In the genomic region with DNA sequence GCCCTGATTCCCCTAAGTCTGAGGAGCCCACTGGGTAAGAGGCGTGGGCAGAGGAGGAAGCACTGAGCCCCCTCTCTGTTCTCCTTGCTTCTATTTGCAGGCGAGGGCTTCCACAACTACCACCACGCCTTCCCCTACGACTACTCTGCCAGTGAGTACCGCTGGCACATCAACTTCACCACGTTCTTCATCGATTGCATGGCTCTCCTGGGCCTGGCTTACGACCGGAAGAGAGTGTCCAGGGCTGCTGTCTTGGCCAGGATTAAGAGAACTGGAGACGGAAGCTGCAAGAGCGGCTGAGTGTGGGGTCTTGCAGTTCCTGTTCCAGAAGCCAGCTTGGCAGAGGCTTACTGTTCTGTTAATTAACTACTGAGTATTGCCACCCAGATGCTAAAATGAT, we compare ENCODE assay signal across 17 mouse cellular contexts. TPM values are rescaled to one million over a fixed set of nuclear protein-coding genes. Genes with fewer than 3 reads are reported as not detected.
DNase-seq lines count a peak whose midpoint lies in the region; ATAC-seq and TF ChIP-seq lines count a peak whose summit lies in the region.
"Had no signal": no experiment of that assay in that cellular context is flagged by ENCODE, and none has a peak within 500 bp of the region (broad histone marks: within the 10 kb centered on the region; RNA-seq: fewer than 3 reads in every experiment).

No protein-coding gene starts in this region.

- ATAC-seq in forebrain, embryonic 11.5 days (replicated peaks; ENCODE audit: low FRiP score) = no peak
- ATAC-seq in forebrain, embryonic 13.5 days = no peak
- ATAC-seq in stomach, postnatal 0 days (ENCODE audit: low FRiP score, low TSS enrichment) = no peak
- ATAC-seq: hindbrain, embryonic 16.5 days; midbrain, embryonic 15.5 days had no signal

- TF ChIP-seq CTCF in stomach, postnatal 0 days (IDR thresholded peaks at IDR 0.05; ENCODE audit: low read depth) = no peak

- no peaks in the 10 kb centered on the region for H3K9me3 ChIP-seq in forebrain, embryonic 11.5 days (ENCODE audit: control insufficient read depth, low read length)
- no peaks in the 10 kb centered on the region for H3K9me3 ChIP-seq in forebrain, embryonic 13.5 days (replicated peaks)
- H3K9me3 ChIP-seq in stomach, postnatal 0 days (ENCODE audit: control insufficient read depth, low read length) = no peaks in the 10 kb centered on the region
- H3K9me3 ChIP-seq: forebrain, embryonic 12.5 days; heart, embryonic 15.5 days; midbrain, embryonic 15.5 days had no signal

- DNase-seq in forebrain, embryonic 11.5 days (ENCODE audit: low spot score) = peak; percentile 41
- DNase-seq in left cerebral cortex, postnatal 10 days (ENCODE audit: extremely low spot score in 1 of 2, low spot score in 2 of 2) = peak; percentile 28 to 45
- no peak for DNase-seq in left cerebral cortex, adult 11 months (ENCODE audit: low spot score)
- DNase-seq in testis, postnatal 10 days (ENCODE audit: low spot score) = peak; percentile 39
- DNase-seq in testis, postnatal 14 days (ENCODE audit: low spot score) = no peak
- DNase-seq in stomach, postnatal 0 days (ENCODE audit: low spot score) = peak; percentile 12
- no peak for DNase-seq in kidney, adult 11 months
- DNase-seq: cerebellum, adult 11 months; embryo, embryonic 11 days; gastrocnemius, postnatal 25 days; kidney, postnatal 25 days; thymus, postnatal 25 days had no signal

- H3K4me2 ChIP-seq in forebrain, embryonic 11.5 days (ENCODE audit: low read depth, low read length, severe bottlenecking) = no peak overlapping the region
- no peak overlapping the region for H3K4me2 ChIP-seq in forebrain, embryonic 13.5 days
- H3K4me2 ChIP-seq in stomach, postnatal 0 days (replicated peaks; ENCODE audit: low read depth) = no peak overlapping the region
- H3K4me2 ChIP-seq: forebrain, embryonic 12.5 days; heart, embryonic 15.5 days; midbrain, embryonic 15.5 days had no signal

- no peak overlapping the region for H3K27ac ChIP-seq in forebrain, embryonic 11.5 days (ENCODE audit: low read depth, low read length)
- H3K27ac ChIP-seq in forebrain, embryonic 13.5 days = no peak overlapping the region
- H3K27ac ChIP-seq in stomach, postnatal 0 days (replicated peaks) = no peak overlapping the region
- H3K27ac ChIP-seq: forebrain, embryonic 12.5 days; heart, embryonic 15.5 days; midbrain, embryonic 15.5 days had no signal

- H3K4me1 ChIP-seq in forebrain, embryonic 11.5 days (replicated peaks; ENCODE audit: control insufficient read depth, insufficient read depth, low read length) = peaks cover 19% of the 10 kb centered on the region
- H3K4me1 ChIP-seq in forebrain, embryonic 13.5 days = peaks cover 69% of the 10 kb centered on the region
- peaks cover 8% of the 10 kb centered on the region; the same call in 1 of the 2 replicates for H3K4me1 ChIP-seq in stomach, postnatal 0 days (replicated peaks; ENCODE audit: control insufficient read depth, insufficient read depth)

- TF ChIP-seq EP300 in stomach, postnatal 0 days (optimal IDR thresholded peaks at IDR 0.05) = no peak

- intact Hi-C loops in left cerebral cortex, postnatal 10 days (cut with DNase I) = loop anchor here (5.0 kb wide), 1 partner anchor 59 kb away; no protein-coding TSS in a partner anchor

- H3K9ac ChIP-seq in forebrain, embryonic 11.5 days (ENCODE audit: low read length) = no peak overlapping the region
- no peak overlapping the region for H3K9ac ChIP-seq in forebrain, embryonic 13.5 days
- no peak overlapping the region for H3K9ac ChIP-seq in stomach, postnatal 0 days (ENCODE audit: low read length)
- H3K9ac ChIP-seq: forebrain, embryonic 12.5 days; heart, embryonic 15.5 days; midbrain, embryonic 15.5 days had no signal

- peaks cover 53% of the 10 kb centered on the region for H3K36me3 ChIP-seq in forebrain, embryonic 11.5 days (ENCODE audit: control insufficient read depth, insufficient read depth, low read length)
- peaks cover 99% of the 10 kb centered on the region for H3K36me3 ChIP-seq in forebrain, embryonic 13.5 days (ENCODE audit: poor library complexity, severe bottlenecking)
- peaks cover 44% of the 10 kb centered on the region for H3K36me3 ChIP-seq in stomach, postnatal 0 days (ENCODE audit: control insufficient read depth, insufficient read depth, low read length)

- no peak overlapping the region for H3K4me3 ChIP-seq in forebrain, embryonic 11.5 days (ENCODE audit: low read depth, low read length)
- H3K4me3 ChIP-seq in forebrain, embryonic 13.5 days = no peak overlapping the region
- no peak overlapping the region for H3K4me3 ChIP-seq in stomach, postnatal 0 days (ENCODE audit: low read depth, low read length)
- H3K4me3 ChIP-seq: forebrain, embryonic 12.5 days; heart, embryonic 15.5 days; midbrain, embryonic 15.5 days had no signal

- WGBS in forebrain, embryonic 11.5 days = 91% methylated on average over 11 of the region's 11 CpGs
- 88% methylated on average over 11 of the region's 11 CpGs for WGBS in forebrain, embryonic 13.5 days
- WGBS in stomach, postnatal 0 days = 50% methylated on average over 11 of the region's 11 CpGs

- no peaks in the 10 kb centered on the region for H3K27me3 ChIP-seq in forebrain, embryonic 11.5 days (ENCODE audit: control insufficient read depth, insufficient read depth, low read length)
- H3K27me3 ChIP-seq in forebrain, embryonic 13.5 days = no peaks in the 10 kb centered on the region
- H3K27me3 ChIP-seq in stomach, postnatal 0 days (ENCODE audit: control insufficient read depth, insufficient read depth, low read length) = no peaks in the 10 kb centered on the region
- H3K27me3 ChIP-seq: forebrain, embryonic 12.5 days; heart, embryonic 15.5 days; midbrain, embryonic 15.5 days had no signal

RNA-seq across cellular contexts. Expression of gene Scd2, which starts 9.4 kb away (rescaled TPM):
- polyA plus RNA-seq in forebrain, embryonic 11.5 days (2014; fragmentation: Nextera tagmentation; extraction: Ambion mirVana) = 433 and 466 TPM in 2 replicates
- polyA plus RNA-seq in forebrain, embryonic 13.5 days (2015; fragmentation: Nextera tagmentation; extraction: Ambion mirVana) = 247 and 288 TPM in 2 replicates
- total RNA-seq in left cerebral cortex, postnatal 10 days (2021) = 100 to 1,000 TPM; 603 to 619 TPM
- 29.5 and 34.0 TPM in 2 replicates for polyA plus RNA-seq in stomach, postnatal 0 days (2015; fragmentation: Nextera tagmentation; extraction: Ambion mirVana)

RNA-seq across cellular contexts. Expression of gene Scd4, which starts 30.0 kb away (rescaled TPM):
- polyA plus RNA-seq in forebrain, embryonic 11.5 days (2014; fragmentation: Nextera tagmentation; extraction: Ambion mirVana) = not detected in 2 replicates
- polyA plus RNA-seq in forebrain, embryonic 13.5 days (2015; fragmentation: Nextera tagmentation; extraction: Ambion mirVana) = 0.16 and 0.23 TPM in 2 replicates
- total RNA-seq in left cerebral cortex, postnatal 10 days (2021) = 1 to 10 TPM; 1.5 to 2.4 TPM
- 0.08 TPM in 1 of 2 replicates, not detected in the other for polyA plus RNA-seq in stomach, postnatal 0 days (2015; fragmentation: Nextera tagmentation; extraction: Ambion mirVana)

Comparison
In these comparisons a context has a peak if more than half of its experiments do, and no peak if none do; other contexts are left out.
1. DNase-seq: peak in forebrain, embryonic 11.5 days (single experiment), left cerebral cortex, postnatal 10 days (2 of 2), testis, postnatal 10 days (single experiment) and stomach, postnatal 0 days (single experiment); none in left cerebral cortex, adult 11 months (single experiment), testis, postnatal 14 days (single experiment) and kidney, adult 11 months (single experiment).